Mouse (Mus musculus) stomach, postnatal 0 days (tissue): Measurements from ENCODE around the gene Gramd1b.

ENCODE experiments used
- CTCF ChIP-seq: IDR thresholded peaks from 2 replicates; pipeline ENCODE4 v1.5.1; 2016; ENCODE audit warnings: antibody characterized with exemption, low read depth, mild to moderate bottlenecking, moderate library complexity
- EP300 ChIP-seq: optimal IDR thresholded peaks from 2 replicates; pipeline ENCODE3; 2016; ENCODE audit warnings: antibody characterized with exemption

DNA sequence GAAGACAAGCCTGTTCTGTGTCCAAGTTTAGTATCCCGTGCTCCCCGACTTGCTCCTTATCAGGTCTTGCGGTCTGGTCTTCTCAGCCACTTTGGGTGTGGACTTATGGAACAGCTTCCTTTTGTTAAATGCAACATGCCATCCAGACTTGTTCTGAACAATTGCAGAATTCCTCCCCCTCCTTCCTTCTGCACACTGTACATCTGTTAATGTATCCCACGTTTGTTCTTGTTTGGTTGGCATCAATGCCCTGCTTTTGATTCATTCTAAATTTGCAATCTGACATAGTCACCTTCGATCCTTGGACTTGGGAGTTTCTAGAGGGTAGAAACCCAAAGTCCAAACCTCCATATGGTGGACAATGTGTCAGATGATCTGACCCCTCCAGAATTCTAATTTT lies 255.3 kb downstream of the Gramd1b start:
- no peak for TF ChIP-seq CTCF
- no peak for TF ChIP-seq EP300
